Mouse (Mus musculus) thymus, adult 2 months (tissue): ENCODE measurements around the gene Gm2000. TPM values are rescaled to one million over a fixed set of nuclear protein-coding genes. Genes with fewer than 3 reads are reported as not detected.
"Not testable (repeated sequence)": the region's sequence is repeated elsewhere in the genome, so short reads cannot be mapped to it uniquely, and the experiment has no call there.

ENCODE experiments used
- DNase-seq: peaks from one replicate; pipeline ENCODE4 v3.0.0; 2021
- H3K27ac ChIP-seq: fragments of 200-500 bp; 2 replicates; pipeline ENCODE4 v1.5.1; 2012; ENCODE audit warnings: low read length, control low read depth; ENCODE audit not compliant: control insufficient read depth, insufficient read depth
- H3K27me3 ChIP-seq: fragments of 200-500 bp; 2 replicates; pipeline ENCODE4 v1.6.1; 2012; ENCODE audit warnings: mild to moderate bottlenecking, low read length, moderate library complexity, mixed read lengths; ENCODE audit not compliant: control insufficient read depth, insufficient read depth
- H3K36me3 ChIP-seq: fragments of 200-500 bp; 2 replicates; pipeline ENCODE4 v1.6.1; 2012; ENCODE audit warnings: mild to moderate bottlenecking, low read length, moderate library complexity; ENCODE audit not compliant: control insufficient read depth, insufficient read depth
- H3K4me1 ChIP-seq: fragments of 200-500 bp; replicated peaks from 2 replicates; pipeline ENCODE4 v1.6.1; 2012; ENCODE audit warnings: low read length; ENCODE audit not compliant: control insufficient read depth, insufficient read depth
- H3K4me3 ChIP-seq: fragments of 200-500 bp; 2 replicates; pipeline ENCODE4 v1.5.1; 2012; ENCODE audit warnings: mild to moderate bottlenecking, low read length, control low read depth, moderate library complexity; ENCODE audit not compliant: control insufficient read depth, insufficient read depth
- CTCF ChIP-seq: fragments of 200-500 bp; IDR thresholded peaks from 2 replicates; pipeline ENCODE4 v1.5.1; 2012; ENCODE audit warnings: mild to moderate bottlenecking, control low read depth, low read length, moderate library complexity, borderline replicate concordance; ENCODE audit not compliant: control insufficient read depth, poor library complexity, insufficient read depth; ENCODE audit errors: extremely low read depth
- POLR2A ChIP-seq: fragments of 200-500 bp; IDR thresholded peaks from 2 replicates; pipeline ENCODE4 v1.6.1; 2012; ENCODE audit warnings: mild to moderate bottlenecking, low read length, control low read depth, moderate library complexity; ENCODE audit not compliant: control insufficient read depth, poor library complexity, insufficient read depth; ENCODE audit errors: extremely low read depth
- WGBS: fragments of 180-500 bp; shearing (Covaris S2); methylation state at CpG from one replicate; pipeline ENCODE4 v1.1.7; 2018; 5-methylcytosine and 5-hydroxymethylcytosine counted together
- polyA plus RNA-seq: library from polyadenylated mRNA; depleted of rRNA; stranded (reverse); fragments of >200 nt; gene quantifications from 2 replicates; pipeline ENCODE4 v1.2.3, GENCODE M21; 2012

The Gm2000 gene
- polyA plus RNA-seq, 1 experiment: 9.1 TPM

DNA sequence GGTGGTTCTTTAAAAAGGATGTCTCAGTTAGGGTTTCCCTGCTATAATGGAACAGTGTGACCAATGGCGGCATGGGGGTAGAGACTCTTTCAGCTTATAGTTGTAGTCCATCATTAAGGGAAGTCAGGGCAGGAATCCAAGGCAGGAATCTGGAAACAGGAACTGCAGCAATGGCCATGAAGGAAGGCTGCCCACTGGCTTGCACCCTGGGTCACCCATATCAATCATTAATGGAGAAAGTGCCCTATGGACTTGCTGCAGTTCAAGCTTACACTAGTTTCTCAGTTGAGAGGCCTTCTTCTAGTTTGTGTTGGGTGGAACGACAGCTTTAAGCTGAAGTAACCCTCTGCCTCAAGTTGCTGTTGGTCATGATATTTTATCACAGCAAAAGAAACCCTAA lies 13.4 kb upstream of the Gm2000 start:
- Histone ChIP-seq H3K27me3 (no peaks in the 10 kb centered on the region), H3K27ac (no peak overlapping the region), H3K36me3 (no peaks in the 10 kb centered on the region), H3K4me1 (peaks cover 17% of the 10 kb centered on the region), H3K4me3 (no peak overlapping the region)
- no peak for TF ChIP-seq POLR2A
- no peak for TF ChIP-seq CTCF
- 97% methylated on average over 2 of the region's 2 CpGs for WGBS
- no peak for DNase-seq

DNA sequence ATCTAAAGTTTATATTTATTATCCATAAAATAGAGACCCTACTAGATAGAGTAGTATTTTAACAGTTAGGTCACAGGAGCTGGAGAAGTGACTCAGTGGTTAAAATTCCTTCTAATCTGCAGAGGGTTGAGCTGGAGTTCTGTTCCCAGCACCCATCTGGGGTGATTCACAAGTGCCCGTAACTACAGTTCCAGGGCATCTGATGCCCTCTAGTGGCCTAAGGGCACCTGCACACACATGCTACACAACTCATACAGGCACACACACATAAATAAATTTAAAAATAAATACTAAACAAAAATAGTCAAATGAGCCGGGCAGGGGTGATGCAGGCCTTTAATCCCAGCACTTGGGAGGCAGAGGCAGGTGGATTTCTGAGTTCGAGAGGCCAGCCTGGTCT lies 15.4 kb downstream of the Gm2000 start:
- Histone ChIP-seq H3K27ac (no peak overlapping the region), H3K4me3 (no peak overlapping the region)

DNA sequence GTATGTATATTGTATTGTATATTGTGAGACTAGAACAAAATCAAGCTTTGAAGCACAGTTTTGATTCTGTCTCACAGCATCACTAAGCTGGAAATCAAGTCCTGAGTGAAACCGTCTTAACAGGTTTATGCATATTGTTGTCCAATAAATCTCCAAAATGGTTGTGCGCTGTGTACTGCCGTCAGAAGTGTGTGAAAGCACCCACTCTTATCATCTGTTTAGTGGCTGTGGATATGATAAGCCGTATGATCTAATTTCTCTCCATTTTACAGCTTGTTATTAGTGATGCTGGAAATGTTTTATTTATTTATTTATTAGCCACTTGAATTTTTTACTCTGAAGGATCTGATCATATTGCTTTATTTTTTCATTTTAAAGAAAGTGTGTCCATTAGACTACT lies 20.4 kb downstream of the Gm2000 start:
- Histone ChIP-seq H3K36me3 (no peaks in the 10 kb centered on the region), H3K4me1 (peaks cover 2% of the 10 kb centered on the region), H3K27ac (no peak overlapping the region), H3K4me3 (no peak overlapping the region), H3K27me3 (no peaks in the 10 kb centered on the region)
- DNase-seq: no peak
- TF ChIP-seq CTCF: no peak
- no peak for TF ChIP-seq POLR2A
- 98% methylated on average over 4 of the region's 4 CpGs for WGBS

More for the DNA sequence above, 15.4 kb downstream of the Gm2000 start:
- WGBS: over 99% methylated on average over 3 of the region's 3 CpGs
- TF ChIP-seq CTCF: no peak
- TF ChIP-seq POLR2A: no peak
- Histone ChIP-seq H3K27me3 (no peaks in the 10 kb centered on the region), H3K4me1 (no peaks in the 10 kb centered on the region), H3K36me3 (no peaks in the 10 kb centered on the region)
- no peak for DNase-seq

DNA sequence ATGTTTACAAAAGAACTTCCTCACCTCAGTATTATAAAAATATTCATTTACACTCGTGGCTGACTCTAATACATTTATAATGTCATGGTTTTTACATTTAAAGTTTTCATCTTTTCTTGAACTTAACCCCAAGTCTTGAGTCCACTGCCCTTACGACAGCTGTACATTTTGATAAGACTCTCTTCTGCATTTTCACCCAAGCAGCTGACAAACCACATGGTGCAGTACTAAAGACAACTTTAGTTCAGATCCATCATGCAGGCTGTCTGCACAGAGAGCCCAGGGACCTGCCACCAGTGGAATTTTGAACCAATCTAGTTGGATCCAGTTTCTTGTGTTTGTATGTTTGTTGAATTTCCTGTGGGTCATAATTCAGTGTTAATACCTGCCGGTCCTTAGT lies 21.0 kb downstream of the Gm2000 start:
- TF ChIP-seq POLR2A (no peak), CTCF (no peak)
- Histone ChIP-seq H3K27ac (no peak overlapping the region), H3K4me3 (no peak overlapping the region), H3K27me3 (no peaks in the 10 kb centered on the region), H3K4me1 (peaks cover 6% of the 10 kb centered on the region), H3K36me3 (no peaks in the 10 kb centered on the region)
- 57% methylated on average over 3 of the region's 3 CpGs for WGBS
- no peak for DNase-seq

DNA sequence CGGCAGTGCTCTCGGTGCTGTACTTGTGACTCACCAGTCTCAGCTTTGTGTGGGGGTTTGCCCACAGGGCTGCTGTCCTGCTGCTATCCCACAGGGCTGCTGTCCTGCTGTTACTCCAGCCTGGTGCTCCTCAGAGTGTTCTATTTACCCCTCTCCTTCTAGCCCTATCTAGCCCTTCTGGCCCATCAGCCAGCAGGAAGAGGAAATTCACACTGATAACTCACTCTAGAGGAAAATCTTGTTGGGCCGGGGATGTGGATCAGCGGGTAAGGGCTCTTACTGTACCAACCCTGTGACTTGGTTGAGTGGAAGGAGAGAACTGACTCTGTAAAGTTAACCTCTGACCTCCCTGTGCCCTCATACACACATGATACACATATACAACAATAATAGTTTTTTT lies 27.3 kb downstream of the Gm2000 start:
- Histone ChIP-seq H3K27ac (peak overlapping the region; percentile 44; the same call in 1 of the 2 replicates), H3K4me3 (no peak overlapping the region), H3K27me3 (no peaks in the 10 kb centered on the region), H3K36me3 (no peaks in the 10 kb centered on the region), H3K4me1 (peaks cover 28% of the 10 kb centered on the region)
- no peak for TF ChIP-seq CTCF
- WGBS: 95% methylated on average over 4 of the region's 4 CpGs
- no peak for DNase-seq

DNA sequence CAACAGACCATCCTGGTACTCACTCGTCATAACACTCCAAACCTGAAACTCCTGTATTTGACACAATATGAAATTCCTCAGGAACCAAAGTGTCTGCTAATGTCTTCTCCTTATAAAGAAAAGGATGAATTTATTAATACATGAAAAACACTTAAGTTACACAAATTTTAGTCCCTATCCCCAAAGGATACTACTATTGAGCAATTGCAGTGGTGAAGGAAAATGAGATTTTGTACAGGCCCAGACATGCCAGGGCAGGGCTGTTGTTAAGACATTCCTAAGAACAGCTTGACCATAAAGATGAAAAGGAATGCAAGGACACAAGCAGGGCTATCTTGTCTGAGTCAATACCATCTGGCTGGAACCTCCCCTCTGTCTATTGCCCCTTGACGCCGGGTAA lies 34.3 kb downstream of the Gm2000 start:
- 58% methylated on average over 3 of the region's 3 CpGs for whole genome bisulfite sequencing
- not testable (repeated sequence) for H3K27me3 ChIP-seq, H3K36me3 ChIP-seq, DNase-seq, H3K4me3 ChIP-seq
- H3K27ac ChIP-seq: peak overlapping the region; percentile 78
- H3K4me1 ChIP-seq: peaks cover 18% of the 10 kb centered on the region

DNA sequence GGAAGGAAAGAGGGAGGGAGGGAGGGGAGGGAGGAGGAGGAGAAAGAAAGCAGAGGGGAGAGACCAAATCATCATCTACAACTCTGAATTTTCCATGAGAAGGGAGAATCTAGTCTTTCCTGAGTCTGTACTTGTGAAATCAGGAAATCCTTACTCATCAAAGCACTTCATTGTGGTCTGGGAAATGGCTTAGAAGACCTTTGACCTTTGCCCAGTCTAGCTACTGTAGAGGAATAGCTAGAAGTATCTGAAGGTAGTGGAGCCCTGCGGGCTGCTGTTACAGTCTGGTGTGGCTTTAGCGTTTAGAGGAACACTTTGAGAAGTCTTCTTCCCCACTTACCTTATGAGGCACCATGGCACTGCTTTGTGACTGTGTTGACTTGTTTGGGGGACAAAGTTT lies 36.7 kb downstream of the Gm2000 start:
- Histone ChIP-seq H3K36me3 (no peaks in the 10 kb centered on the region), H3K27me3 (no peaks in the 10 kb centered on the region), H3K4me1 (peaks cover 20% of the 10 kb centered on the region), H3K27ac (no peak overlapping the region), H3K4me3 (no peak overlapping the region)
- TF ChIP-seq CTCF (no peak), POLR2A (no peak)
- 87% methylated on average over 2 of the region's 2 CpGs for WGBS
- no peak for DNase-seq

DNA sequence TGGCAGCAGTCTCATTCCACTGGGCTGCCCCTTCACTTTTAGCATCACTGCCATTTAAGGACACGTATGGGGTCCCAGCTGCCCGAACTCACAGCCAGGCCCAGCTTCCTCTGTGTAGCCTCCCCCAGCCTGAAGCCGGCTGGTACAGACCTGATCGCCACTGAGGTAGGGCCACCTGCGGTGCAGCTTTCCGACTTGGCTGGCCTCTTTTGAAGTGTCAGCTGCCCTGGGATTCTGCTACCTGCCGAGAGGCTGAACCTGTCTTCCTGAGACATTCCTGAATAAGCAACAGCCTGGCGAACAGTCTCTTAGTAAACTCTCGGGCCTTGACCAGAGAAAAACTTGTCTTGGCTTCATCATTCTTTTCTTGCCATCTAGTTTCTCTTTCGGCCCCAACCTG lies 37.4 kb downstream of the Gm2000 start:
- no peak for DNase-seq
- Histone ChIP-seq H3K36me3 (no peaks in the 10 kb centered on the region), H3K4me3 (no peak overlapping the region), H3K4me1 (peaks cover 23% of the 10 kb centered on the region), H3K27ac (no peak overlapping the region), H3K27me3 (no peaks in the 10 kb centered on the region)
- 95% methylated on average over 10 of the region's 10 CpGs for WGBS
- no peak for TF ChIP-seq POLR2A
